Mouse (Mus musculus) small intestine, adult 10 weeks (tissue): ENCODE data around the gene Gm10647. TPM values are rescaled to one million over a fixed set of nuclear protein-coding genes. Genes with fewer than 3 reads are reported as not detected.

Source experiments
- polyA plus RNA-seq: library from polyadenylated mRNA; stranded (reverse); fragments of 350-450 nt; fragmentation: Illumina TruSeq; extraction: RNeasy Lipid Tissue Mini Kit (QIAGEN cat#74804); gene quantifications from one replicate; pipeline ENCODE4 v1.2.3, GENCODE M21; 2014; ENCODE audit warnings: low replicate concordance

Gene Gm10647
- polyA plus RNA-seq: 0.19 TPM

GRCm38 (mm10) chr9:66796739-66797138 is at the start of gene Gm10647:
Gm10647 (plus strand) TSS chr9:66797039.

DNA sequence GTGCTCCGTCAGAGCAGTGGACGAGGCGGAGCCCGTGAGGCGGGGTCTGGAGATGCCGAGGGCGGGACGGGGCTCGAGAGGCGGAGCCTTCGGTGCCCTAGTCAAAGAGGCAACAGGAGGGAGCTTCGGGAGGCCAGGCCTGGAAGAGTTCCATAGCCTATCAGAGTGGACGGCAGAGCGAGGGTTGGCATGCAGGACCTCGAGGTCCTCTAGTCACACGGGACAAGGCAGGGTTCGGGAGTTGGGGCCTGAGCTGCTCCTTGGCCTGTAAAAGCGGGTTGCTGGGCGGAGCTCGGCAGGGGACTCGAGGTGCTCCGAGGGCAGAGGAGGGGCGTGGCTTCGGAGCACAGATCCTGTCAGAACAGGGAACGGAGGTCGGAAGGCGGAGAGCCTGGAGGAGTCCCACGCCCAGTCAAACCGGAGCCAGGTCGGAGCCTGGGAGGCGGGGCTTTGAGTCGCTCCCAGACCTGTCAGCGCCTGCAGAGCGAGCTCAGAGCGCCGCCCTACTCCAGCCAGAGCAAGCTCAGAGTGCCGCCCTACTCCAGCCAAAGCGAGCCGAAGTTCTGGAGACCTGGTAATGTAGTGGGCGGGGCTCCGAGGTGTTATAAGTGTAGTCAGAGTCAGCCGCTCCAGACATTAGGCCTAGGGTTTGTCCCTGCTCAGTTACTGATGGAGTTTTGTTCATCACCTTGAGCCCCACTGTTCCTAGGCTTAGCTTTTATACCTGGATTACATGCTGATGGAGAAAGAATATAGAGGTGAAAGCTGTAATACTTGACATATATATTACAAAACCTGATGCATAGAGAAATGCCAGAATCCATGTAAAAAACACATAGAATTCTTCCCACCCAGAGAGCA is 1.1 kb upstream of the Gm10647 start, which contains the start of gene Aph1b:
Aph1b (minus strand) TSS at position 27 of the 861 bp plus-strand sequence.

DNA sequence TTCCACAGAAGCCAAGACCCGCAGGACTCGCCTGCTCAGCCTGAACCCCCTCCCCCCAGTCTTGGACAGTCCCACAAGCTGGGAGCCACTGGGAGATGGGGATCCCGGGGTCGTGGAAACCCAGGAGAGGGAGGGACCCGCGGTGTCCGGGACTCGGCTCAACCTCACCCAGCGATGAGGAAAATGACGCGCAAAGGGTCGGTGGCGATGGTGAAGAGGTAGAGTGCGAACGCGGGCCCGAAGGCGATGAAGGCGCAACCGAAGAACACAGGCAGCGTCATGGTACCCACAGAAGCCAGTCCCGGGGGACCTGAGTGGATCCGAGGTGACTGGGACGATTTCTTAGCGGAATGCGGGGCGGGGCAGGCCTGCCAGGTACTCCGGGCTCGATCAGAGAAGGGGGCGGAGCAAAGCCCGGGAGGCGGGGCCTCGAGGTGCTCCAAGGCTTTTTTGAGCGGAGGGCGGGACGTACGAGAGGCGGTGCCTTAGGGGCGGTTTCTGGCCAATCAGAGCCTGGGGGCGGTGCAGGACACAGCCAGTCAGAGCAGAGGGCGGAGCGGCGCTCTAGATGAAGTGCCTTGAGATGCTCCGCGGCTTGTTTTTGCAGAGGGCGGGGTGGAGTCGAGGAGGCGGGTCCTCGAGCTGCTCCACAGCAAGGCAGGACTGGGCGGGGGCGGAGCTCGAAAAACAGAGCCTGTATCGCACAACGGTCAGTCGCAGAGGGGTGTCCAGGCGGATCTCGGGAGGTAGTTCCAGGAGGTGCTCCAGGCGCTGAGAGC is 37.7 kb downstream of the Gm10647 start, which contains the start of gene Aph1c:
Aph1c (minus strand) TSS at position 409 of the 779 bp plus-strand sequence.

Other genes with a start within 250 kb of the Gm10647 start
- gene Usp3, start 203.9 kb upstream of the Gm10647 start, polyA plus RNA-seq: 121 TPM
- 7.1 TPM for gene Car12, start 83.4 kb upstream of the Gm10647 start, polyA plus RNA-seq
- 5.1 TPM for gene Aph1b, start 1.5 kb upstream of the Gm10647 start, polyA plus RNA-seq
- 0.82 TPM for gene Aph1c, start 37.7 kb downstream of the Gm10647 start, polyA plus RNA-seq
- 32.1 TPM for gene Rab8b, start 122.6 kb downstream of the Gm10647 start, polyA plus RNA-seq
- 552 TPM for gene Rps27l, start 149.0 kb downstream of the Gm10647 start, polyA plus RNA-seq
- gene Lactb, start 178.4 kb downstream of the Gm10647 start, polyA plus RNA-seq: 45.0 TPM